Mouse (Mus musculus): ENCODE data around the gene Plk1.
A peak's percentile ranks its signal among the peaks of the same experiment; 100 is the strongest.

The Plk1 gene

GRCm38 (mm10) chr7:122158915-122159902, at the start of gene Plk1:
Plk1 (plus strand) TSS chr7:122159439.
- peak; percentile 53 for DNase-seq

GRCm38 (mm10) chr7:122123518-122123917, 35.7 kb upstream of the Plk1 start:
- no peak for DNase-seq

- DNase-seq = no peak
These were observed 33.6 kb upstream of the Plk1 start for GRCm38 (mm10) chr7:122125636-122126035.

GRCm38 (mm10) chr7:122126946-122127345, 32.3 kb upstream of the Plk1 start:
- no peak for DNase-seq

- no peak for DNase-seq
These were observed 27.4 kb upstream of the Plk1 start for GRCm38 (mm10) chr7:122131834-122132233.

- DNase-seq = peak; percentile 97
These were observed 26.5 kb upstream of the Plk1 start, which contains the start of the genes Palb2 and Dctn5 for GRCm38 (mm10) chr7:122132497-122133337. Palb2 (minus strand) TSS chr7:122132985. Dctn5 (plus strand) TSS chr7:122133041.

GRCm38 (mm10) chr7:122133338-122133625, 26.0 kb upstream of the Plk1 start:
- DNase-seq = no peak

- DNase-seq = no peak
These were observed 24.2 kb upstream of the Plk1 start for GRCm38 (mm10) chr7:122135070-122135469.

GRCm38 (mm10) chr7:122137071-122137470, 22.2 kb upstream of the Plk1 start:
- DNase-seq = no peak

GRCm38 (mm10) chr7:122138190-122138589, 21.0 kb upstream of the Plk1 start:
- DNase-seq = no peak

GRCm38 (mm10) chr7:122140991-122141390, 18.2 kb upstream of the Plk1 start:
- DNase-seq = no peak

- no peak for DNase-seq
These were observed 6.8 kb upstream of the Plk1 start for GRCm38 (mm10) chr7:122152473-122152872.

GRCm38 (mm10) chr7:122158488-122158887, 751 bp upstream of the Plk1 start:
- no peak for DNase-seq

- no peak for DNase-seq
These were observed 798 bp downstream of the Plk1 start for GRCm38 (mm10) chr7:122160037-122160436.

- DNase-seq = no peak
These were observed 4.5 kb downstream of the Plk1 start for GRCm38 (mm10) chr7:122163766-122164165.

GRCm38 (mm10) chr7:122167203-122167602, 8.0 kb downstream of the Plk1 start:
- DNase-seq = no peak

- no peak for DNase-seq
These were observed 11.5 kb downstream of the Plk1 start for GRCm38 (mm10) chr7:122170705-122171104.

- no peak for DNase-seq
These were observed 12.4 kb downstream of the Plk1 start for GRCm38 (mm10) chr7:122171613-122172012.

GRCm38 (mm10) chr7:122180720-122181119, 21.5 kb downstream of the Plk1 start:
- no peak for DNase-seq

GRCm38 (mm10) chr7:122184569-122184968, 25.3 kb downstream of the Plk1 start:
- DNase-seq = no peak

GRCm38 (mm10) chr7:122186043-122186442, 26.8 kb downstream of the Plk1 start, which contains the start of gene Ern2:
Ern2 (minus strand) TSS chr7:122186207.
- DNase-seq = no peak

- no peak for DNase-seq
These were observed 30.2 kb downstream of the Plk1 start for GRCm38 (mm10) chr7:122189484-122189883.

GRCm38 (mm10) chr7:122191097-122191496, 31.9 kb downstream of the Plk1 start:
- no peak for DNase-seq

- no peak for DNase-seq
These were observed 34.7 kb downstream of the Plk1 start for GRCm38 (mm10) chr7:122193919-122194318.
